Mouse (Mus musculus): Measurements from ENCODE around the gene Carmil2. TPM values are rescaled to one million over a fixed set of nuclear protein-coding genes. Genes with fewer than 3 reads are reported as not detected.

The Carmil2 gene
- polyA plus RNA-seq, 1 experiment from 2014 or later, result 0.41 TPM

- H3K27ac ChIP-seq (replicated peaks in 1 of 2; ENCODE audit: control insufficient read depth in 1 of 2, insufficient read depth in 1 of 2, low read depth in 2 of 2, low read length in 2 of 2), result no peak overlapping the region
- H3K9me3 ChIP-seq (ENCODE audit: control insufficient read depth, low read length), result no peaks in the 10 kb centered on the region
- no peak overlapping the region for H3K4me2 ChIP-seq (ENCODE audit: low read length)
- peaks cover 33% of the 10 kb centered on the region for H3K36me3 ChIP-seq (ENCODE audit: control insufficient read depth, insufficient read depth, low read length)
- ATAC-seq (ENCODE audit: insufficient number of reproducible peaks, insufficient read depth, low FRiP score, low read depth), result no peak
- no peaks in the 10 kb centered on the region for H3K27me3 ChIP-seq (ENCODE audit: control insufficient read depth, insufficient read depth, low read length)
- H3K4me3 ChIP-seq (ENCODE audit: control insufficient read depth in 1 of 2, insufficient read depth in 1 of 2, low read depth in 1 of 2, low read length in 2 of 2), result no peak overlapping the region
- H3K9ac ChIP-seq (ENCODE audit: low read length), result no peak overlapping the region
- peaks cover 9 to 22% of the 10 kb centered on the region in 2 experiments; a peak in 3 of 4 replicates for H3K4me1 ChIP-seq (ENCODE audit: control insufficient read depth in 2 of 2, insufficient read depth in 2 of 2, low read length in 2 of 2)
- WGBS, result 92% methylated on average over 24 of the region's 24 CpGs
Measured at GRCm38 (mm10) chr8:105702731-105703415, 16.8 kb downstream of the Carmil2 start.

GRCm38 (mm10) chr8:105704146-105704812 is 18.2 kb downstream of the Carmil2 start:
- Histone ChIP-seq H3K4me2 (ENCODE audit: low read length) (no peak overlapping the region), H3K9ac (ENCODE audit: low read length) (no peak overlapping the region), H3K27me3 (ENCODE audit: control insufficient read depth, insufficient read depth, low read length) (no peaks in the 10 kb centered on the region), H3K36me3 (ENCODE audit: control insufficient read depth, insufficient read depth, low read length) (peaks cover 21% of the 10 kb centered on the region), H3K9me3 (ENCODE audit: control insufficient read depth, low read length) (no peaks in the 10 kb centered on the region), H3K27ac (replicated peaks in 1 of 2; ENCODE audit: control insufficient read depth in 1 of 2, insufficient read depth in 1 of 2, low read depth in 2 of 2, low read length in 2 of 2) (no peak overlapping the region), H3K4me1 (ENCODE audit: control insufficient read depth in 2 of 2, insufficient read depth in 2 of 2, low read length in 2 of 2) (peaks cover 11 to 22% of the 10 kb centered on the region in 2 experiments; a peak in 3 of 4 replicates), H3K4me3 (ENCODE audit: control insufficient read depth in 1 of 2, insufficient read depth in 1 of 2, low read depth in 1 of 2, low read length in 2 of 2) (no peak overlapping the region)
- WGBS, result 93% methylated on average over 34 of the region's 34 CpGs
- ATAC-seq (ENCODE audit: insufficient number of reproducible peaks, insufficient read depth, low FRiP score, low read depth), result no peak

GRCm38 (mm10) chr8:105704955-105705354 is 18.9 kb downstream of the Carmil2 start:
- H3K27me3 ChIP-seq (ENCODE audit: control insufficient read depth, insufficient read depth, low read length), result no peaks in the 10 kb centered on the region
- H3K9me3 ChIP-seq (ENCODE audit: control insufficient read depth, low read length), result no peaks in the 10 kb centered on the region
- H3K4me1 ChIP-seq (ENCODE audit: control insufficient read depth in 2 of 2, insufficient read depth in 2 of 2, low read length in 2 of 2), result peaks cover 11 to 22% of the 10 kb centered on the region in 2 experiments; a peak in 3 of 4 replicates
- H3K9ac ChIP-seq (ENCODE audit: low read length), result no peak overlapping the region
- 92% methylated on average over 6 of the region's 6 CpGs for WGBS
- no peak for ATAC-seq (ENCODE audit: insufficient number of reproducible peaks, insufficient read depth, low FRiP score, low read depth)
- H3K4me2 ChIP-seq (ENCODE audit: low read length), result no peak overlapping the region
- no peak overlapping the region for H3K4me3 ChIP-seq (ENCODE audit: control insufficient read depth in 1 of 2, insufficient read depth in 1 of 2, low read depth in 1 of 2, low read length in 2 of 2)
- H3K36me3 ChIP-seq (ENCODE audit: control insufficient read depth, insufficient read depth, low read length), result peaks cover 16% of the 10 kb centered on the region
- H3K27ac ChIP-seq (replicated peaks in 1 of 2; ENCODE audit: control insufficient read depth in 1 of 2, insufficient read depth in 1 of 2, low read depth in 2 of 2, low read length in 2 of 2), result no peak overlapping the region

GRCm38 (mm10) chr8:105706426-105706825 is 20.4 kb downstream of the Carmil2 start:
- Histone ChIP-seq H3K27me3 (ENCODE audit: control insufficient read depth, insufficient read depth, low read length) (no peaks in the 10 kb centered on the region), H3K9ac (ENCODE audit: low read length) (no peak overlapping the region), H3K4me1 (ENCODE audit: control insufficient read depth in 2 of 2, insufficient read depth in 2 of 2, low read length in 2 of 2) (peaks cover 6 to 17% of the 10 kb centered on the region in 2 experiments; a peak in 3 of 4 replicates), H3K9me3 (ENCODE audit: control insufficient read depth, low read length) (no peaks in the 10 kb centered on the region), H3K4me3 (ENCODE audit: control insufficient read depth in 1 of 2, insufficient read depth in 1 of 2, low read depth in 1 of 2, low read length in 2 of 2) (no peak overlapping the region), H3K27ac (replicated peaks in 1 of 2; ENCODE audit: control insufficient read depth in 1 of 2, insufficient read depth in 1 of 2, low read depth in 2 of 2, low read length in 2 of 2) (no peak overlapping the region), H3K36me3 (ENCODE audit: control insufficient read depth, insufficient read depth, low read length) (peaks cover 16% of the 10 kb centered on the region), H3K4me2 (ENCODE audit: low read length) (no peak overlapping the region)
- 87% methylated on average over 12 of the region's 12 CpGs for WGBS
- no peak for ATAC-seq (ENCODE audit: insufficient number of reproducible peaks, insufficient read depth, low FRiP score, low read depth)

GRCm38 (mm10) chr8:105707498-105708403 is 21.7 kb downstream of the Carmil2 start, which contains the start of the genes 4933405L10Rik and Enkd1:
Gene 4933405L10Rik (plus strand): TSS chr8:105707655.
Gene Enkd1 (minus strand): TSS chr8:105708210.
- Histone ChIP-seq H3K9me3 (ENCODE audit: control insufficient read depth, low read length) (no peaks in the 10 kb centered on the region), H3K9ac (ENCODE audit: low read length) (peak within 1 kb of the TSS; percentile 75), H3K4me3 (ENCODE audit: control insufficient read depth in 1 of 2, insufficient read depth in 1 of 2, low read depth in 1 of 2, low read length in 2 of 2) (peak within 1 kb of the TSS; percentile 68 to 71), H3K4me1 (ENCODE audit: control insufficient read depth in 2 of 2, insufficient read depth in 2 of 2, low read length in 2 of 2) (peaks cover 2 to 8% of the 10 kb centered on the region in 2 experiments; a peak in 1 of 4 replicates), H3K27me3 (ENCODE audit: control insufficient read depth, insufficient read depth, low read length) (no peaks in the 10 kb centered on the region), H3K4me2 (ENCODE audit: low read length) (peak within 1 kb of the TSS; percentile 87), H3K27ac (replicated peaks in 1 of 2; ENCODE audit: control insufficient read depth in 1 of 2, insufficient read depth in 1 of 2, low read depth in 2 of 2, low read length in 2 of 2) (no peak within 1 kb of the TSS), H3K36me3 (ENCODE audit: control insufficient read depth, insufficient read depth, low read length) (peaks cover 14% of the 10 kb centered on the region)
- ATAC-seq (ENCODE audit: insufficient number of reproducible peaks, insufficient read depth, low FRiP score, low read depth), result peak; percentile 51
- WGBS, result 1% methylated on average over 55 of the region's 55 CpGs

- ATAC-seq (ENCODE audit: insufficient number of reproducible peaks, insufficient read depth, low FRiP score, low read depth), result no peak
- Histone ChIP-seq H3K9ac (ENCODE audit: low read length) (no peak overlapping the region), H3K27ac (replicated peaks in 1 of 2; ENCODE audit: control insufficient read depth in 1 of 2, insufficient read depth in 1 of 2, low read depth in 2 of 2, low read length in 2 of 2) (no peak overlapping the region), H3K4me3 (ENCODE audit: control insufficient read depth in 1 of 2, insufficient read depth in 1 of 2, low read depth in 1 of 2, low read length in 2 of 2) (no peak overlapping the region), H3K4me2 (ENCODE audit: low read length) (no peak overlapping the region), H3K4me1 (ENCODE audit: control insufficient read depth in 2 of 2, insufficient read depth in 2 of 2, low read length in 2 of 2) (peaks cover 2 to 8% of the 10 kb centered on the region in 2 experiments; a peak in 1 of 4 replicates), H3K9me3 (ENCODE audit: control insufficient read depth, low read length) (no peaks in the 10 kb centered on the region), H3K36me3 (ENCODE audit: control insufficient read depth, insufficient read depth, low read length) (peaks cover 4% of the 10 kb centered on the region; the same call in 1 of the 2 replicates), H3K27me3 (ENCODE audit: control insufficient read depth, insufficient read depth, low read length) (no peaks in the 10 kb centered on the region)
- WGBS, result 85% methylated on average over 8 of the region's 8 CpGs
Measured at GRCm38 (mm10) chr8:105708675-105709074, 22.6 kb downstream of the Carmil2 start.

- no peak overlapping the region for H3K9ac ChIP-seq (ENCODE audit: low read length)
- H3K36me3 ChIP-seq (ENCODE audit: control insufficient read depth, insufficient read depth, low read length), result no peaks in the 10 kb centered on the region
- no peak overlapping the region for H3K4me2 ChIP-seq (ENCODE audit: low read length)
- H3K4me1 ChIP-seq (ENCODE audit: control insufficient read depth in 2 of 2, insufficient read depth in 2 of 2, low read length in 2 of 2), result peaks cover 2 to 8% of the 10 kb centered on the region in 2 experiments; a peak in 1 of 4 replicates
- H3K27ac ChIP-seq (replicated peaks in 1 of 2; ENCODE audit: control insufficient read depth in 1 of 2, insufficient read depth in 1 of 2, low read depth in 2 of 2, low read length in 2 of 2), result no peak overlapping the region
- WGBS, result 71% methylated on average over 14 of the region's 14 CpGs
- no peaks in the 10 kb centered on the region for H3K27me3 ChIP-seq (ENCODE audit: control insufficient read depth, insufficient read depth, low read length)
- no peaks in the 10 kb centered on the region for H3K9me3 ChIP-seq (ENCODE audit: control insufficient read depth, low read length)
- H3K4me3 ChIP-seq (ENCODE audit: control insufficient read depth in 1 of 2, insufficient read depth in 1 of 2, low read depth in 1 of 2, low read length in 2 of 2), result no peak overlapping the region
- ATAC-seq (ENCODE audit: insufficient number of reproducible peaks, insufficient read depth, low FRiP score, low read depth), result no peak
Measured at GRCm38 (mm10) chr8:105709317-105709716, 23.2 kb downstream of the Carmil2 start.
